Mouse (Mus musculus) stomach, embryonic 16.5 days (tissue): ENCODE results near the gene Tlk1. TPM values are rescaled to one million over a fixed set of nuclear protein-coding genes. Genes with fewer than 3 reads are reported as not detected.
A peak's percentile ranks its signal among the peaks of the same experiment; 100 is the strongest.

Experiments
- ATAC-seq: fragments of 200-750 bp; cut with Nextera tagmentation; 2 replicates; pipeline ENCODE4 v1.8.0; 2017; ENCODE audit warnings: moderate number of reproducible peaks, moderate TSS enrichment; ENCODE audit not compliant: insufficient read depth, low FRiP score
- H3K27ac ChIP-seq: fragments of 300-500 bp; sonication (generic); 2 replicates; pipeline ENCODE4 v1.5.1; 2014; ENCODE audit warnings: low read length
- H3K27me3 ChIP-seq: fragments of 300-500 bp; sonication (generic); 2 replicates; pipeline ENCODE4 v1.6.1; 2014; ENCODE audit warnings: low read length, control low read depth, mixed read lengths; ENCODE audit not compliant: control insufficient read depth, insufficient read depth
- H3K36me3 ChIP-seq: fragments of 300-500 bp; sonication (generic); 2 replicates; pipeline ENCODE4 v1.6.1; 2014; ENCODE audit warnings: low read length; ENCODE audit not compliant: control insufficient read depth, insufficient read depth
- H3K4me1 ChIP-seq: fragments of 300-500 bp; sonication (generic); 2 replicates; pipeline ENCODE4 v1.6.1; 2014; ENCODE audit warnings: low read length, control low read depth, mixed read lengths; ENCODE audit not compliant: control insufficient read depth, insufficient read depth
- H3K4me2 ChIP-seq: fragments of 300-500 bp; sonication (generic); 2 replicates; pipeline ENCODE4 v1.6.1; 2014; ENCODE audit warnings: low read depth, low read length, mixed read lengths
- H3K4me3 ChIP-seq: fragments of 300-500 bp; sonication (generic); replicated peaks from 2 replicates; pipeline ENCODE4 v1.5.1; 2014; ENCODE audit warnings: mild to moderate bottlenecking, low read length
- H3K9ac ChIP-seq: fragments of 300-500 bp; sonication (generic); 2 replicates; pipeline ENCODE4 v1.6.1; 2014; ENCODE audit warnings: low read length
- H3K9me3 ChIP-seq: fragments of 300-500 bp; sonication (generic); replicated peaks from 2 replicates; pipeline ENCODE4 v1.6.1; 2016; ENCODE audit warnings: low read length, control low read depth; ENCODE audit not compliant: control insufficient read depth
- WGBS: fragments of 180-500 bp; shearing (Covaris S2); extraction: QIAGEN DNeasy Blood & Tissue Kit; methylation state at CpG from one replicate; pipeline ENCODE4 v1.1.7; 2014; 5-methylcytosine and 5-hydroxymethylcytosine counted together
- polyA plus RNA-seq: library from polyadenylated mRNA; unstranded; fragments of >200 nt; fragmentation: Nextera tagmentation; extraction: Ambion mirVana; gene quantifications from 2 replicates; pipeline ENCODE4 v1.2.1, GENCODE M21; 2015

Tlk1 gene
- polyA plus RNA-seq = 24.4 and 24.9 TPM in 2 replicates

DNA sequence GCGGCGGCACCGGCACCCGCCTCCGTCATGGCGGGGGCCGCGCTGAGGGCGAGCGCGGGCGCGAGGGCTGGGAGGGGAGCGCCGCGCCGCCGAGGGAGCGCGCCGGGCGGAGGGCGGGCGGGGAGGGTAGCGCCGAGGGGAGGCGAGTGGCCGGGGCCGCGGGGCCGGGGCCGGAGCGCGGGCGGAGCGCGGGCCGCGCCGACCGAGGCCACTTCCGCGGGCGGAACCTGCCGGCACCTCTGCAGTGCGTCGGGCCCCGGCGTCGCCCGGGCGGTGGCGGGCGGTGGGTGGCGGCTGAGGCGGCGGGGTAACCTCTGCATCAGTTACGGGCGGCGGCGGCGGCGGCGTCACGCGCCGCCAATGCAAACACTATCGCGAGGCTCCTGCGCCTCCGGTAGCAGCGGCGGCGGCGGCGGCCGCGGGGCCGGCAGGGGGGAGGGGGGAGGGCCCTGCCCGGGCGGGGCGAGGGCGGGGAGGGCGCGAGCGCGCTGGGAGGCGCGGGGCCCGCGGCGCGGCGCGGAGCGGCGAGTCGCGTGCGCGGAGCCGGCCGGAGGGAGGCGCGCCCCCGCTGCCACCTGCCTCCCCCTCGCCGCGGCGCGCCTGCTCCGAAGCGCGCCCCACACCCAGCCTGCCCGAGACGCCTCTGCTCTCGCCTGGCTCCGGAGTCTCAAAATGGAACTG, at the start of gene Tlk1:
Gene Tlk1 (minus strand): TSS at position 358 of the 681 bp plus-strand sequence.
- Histone ChIP-seq H3K27me3 (no peaks in the 10 kb centered on the region), H3K4me2 (peak within 1 kb of the TSS; percentile 67), H3K9me3 (no peaks in the 10 kb centered on the region), H3K27ac (peak within 1 kb of the TSS; percentile 100), H3K9ac (peak within 1 kb of the TSS; percentile 99), H3K4me3 (peak within 1 kb of the TSS; percentile 91), H3K36me3 (no peaks in the 10 kb centered on the region), H3K4me1 (peaks cover 6% of the 10 kb centered on the region)
- WGBS = under 1% methylated on average over 82 of the region's 118 CpGs
- ATAC-seq = peak; percentile 93

DNA sequence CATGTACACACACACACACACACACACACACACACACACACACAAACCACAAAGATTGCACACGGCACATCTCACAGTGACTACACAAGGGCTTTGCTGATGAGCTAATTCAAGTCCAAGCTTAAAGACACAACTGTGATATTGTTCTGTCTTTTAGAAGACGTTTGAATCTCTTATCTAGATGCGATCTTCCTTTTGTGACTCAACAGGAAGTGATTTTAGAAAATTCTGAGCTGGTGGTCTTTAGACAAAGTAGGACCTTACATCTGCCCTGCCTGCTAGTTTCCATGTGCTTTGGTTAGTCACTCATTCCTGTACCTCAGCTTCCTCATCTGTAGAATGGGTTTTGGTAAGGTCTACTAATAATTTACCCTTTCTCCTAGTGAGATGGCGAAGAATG, 49.6 kb upstream of the Tlk1 start:
- no peak for ATAC-seq
- Histone ChIP-seq H3K27me3 (no peaks in the 10 kb centered on the region), H3K9me3 (no peaks in the 10 kb centered on the region), H3K9ac (no peak overlapping the region), H3K27ac (no peak overlapping the region), H3K4me2 (no peak overlapping the region), H3K36me3 (no peaks in the 10 kb centered on the region), H3K4me3 (no peak overlapping the region), H3K4me1 (no peaks in the 10 kb centered on the region)
- WGBS = 76% methylated on average over 4 of the region's 4 CpGs

DNA sequence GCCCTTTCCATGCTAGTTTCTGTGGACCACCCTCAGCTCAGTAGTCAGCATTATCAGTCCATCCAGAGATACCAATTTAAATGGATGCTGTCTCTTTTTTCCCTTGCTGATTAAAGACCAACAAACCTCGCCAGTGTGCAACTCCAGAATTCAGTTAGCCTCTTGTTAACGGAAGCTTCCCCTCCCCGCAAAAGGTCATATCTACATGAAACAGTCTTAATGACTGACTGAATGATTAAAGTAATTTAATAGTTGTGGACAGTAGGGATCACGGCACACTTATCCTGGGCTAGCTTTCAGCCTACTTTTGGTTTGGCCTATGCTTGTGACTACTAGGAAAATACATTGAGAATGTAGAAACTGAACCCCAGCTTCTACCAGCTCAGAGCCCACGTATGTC, 47.6 kb upstream of the Tlk1 start:
- no peaks in the 10 kb centered on the region for H3K36me3 ChIP-seq
- H3K9me3 ChIP-seq = no peaks in the 10 kb centered on the region
- H3K4me2 ChIP-seq = no peak overlapping the region
- H3K27me3 ChIP-seq = no peaks in the 10 kb centered on the region
- no peak overlapping the region for H3K4me3 ChIP-seq
- no peak for ATAC-seq
- no peak overlapping the region for H3K27ac ChIP-seq
- no peaks in the 10 kb centered on the region for H3K4me1 ChIP-seq
- WGBS = 73% methylated on average over 5 of the region's 5 CpGs
- no peak overlapping the region for H3K9ac ChIP-seq

DNA sequence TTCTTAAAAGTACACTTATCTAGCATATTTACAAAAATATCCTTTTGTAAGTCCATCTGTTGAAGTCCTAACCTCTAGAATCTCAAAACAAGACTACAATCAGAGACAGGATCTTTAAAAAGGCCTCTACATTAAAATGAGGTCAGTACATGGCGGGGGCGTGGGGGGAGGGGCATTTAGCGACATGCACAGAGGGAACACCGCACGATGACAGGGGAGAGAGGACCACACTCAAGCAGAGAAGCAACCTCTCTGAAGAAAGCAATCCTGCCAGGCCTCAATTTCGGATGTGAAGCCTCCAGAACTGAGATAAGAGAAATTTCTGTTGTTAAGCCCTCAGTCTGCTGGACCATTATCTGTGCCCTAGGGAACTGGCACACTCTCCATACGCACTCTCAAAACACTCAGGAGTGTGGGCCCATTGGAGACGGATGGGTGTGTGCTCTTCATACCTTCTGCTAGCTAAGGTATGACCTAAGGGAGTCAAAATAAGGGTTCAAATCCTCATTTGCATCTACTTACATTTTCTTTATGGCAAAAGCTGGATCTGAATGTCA, 46.0 kb upstream of the Tlk1 start:
- 60% methylated on average over 8 of the region's 8 CpGs for WGBS
- ATAC-seq = no peak

DNA sequence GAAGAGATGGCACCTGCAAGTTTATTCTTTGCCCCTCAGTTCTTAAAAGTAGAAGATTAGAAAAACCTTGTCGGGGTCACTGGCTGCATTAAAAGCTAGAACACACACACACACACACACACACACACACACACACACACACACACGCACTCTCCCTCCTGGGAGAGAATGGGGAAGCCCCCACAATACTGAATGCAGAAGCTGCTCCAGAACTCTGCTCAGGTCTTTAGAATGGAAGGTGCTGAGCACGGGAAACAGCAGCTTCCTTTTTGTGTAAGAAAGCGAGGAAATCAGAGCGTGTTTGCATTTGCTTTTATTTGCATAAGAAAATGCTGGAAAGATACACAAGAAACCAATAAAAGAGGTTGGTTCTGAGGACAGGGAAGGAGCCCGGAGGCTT, 45.3 kb upstream of the Tlk1 start:
- 45% methylated on average over 6 of the region's 6 CpGs for WGBS
- Histone ChIP-seq H3K36me3 (no peaks in the 10 kb centered on the region), H3K9me3 (no peaks in the 10 kb centered on the region), H3K27ac (no peak overlapping the region), H3K4me3 (no peak overlapping the region), H3K4me1 (no peaks in the 10 kb centered on the region), H3K9ac (no peak overlapping the region), H3K27me3 (no peaks in the 10 kb centered on the region), H3K4me2 (no peak overlapping the region)
- no peak for ATAC-seq

More for the DNA sequence above, 46.0 kb upstream of the Tlk1 start:
- H3K36me3 ChIP-seq = no peaks in the 10 kb centered on the region
- H3K9me3 ChIP-seq = no peaks in the 10 kb centered on the region
- no peak overlapping the region for H3K4me2 ChIP-seq
- no peak overlapping the region for H3K27ac ChIP-seq
- no peak overlapping the region for H3K4me3 ChIP-seq
- no peaks in the 10 kb centered on the region for H3K27me3 ChIP-seq
- H3K9ac ChIP-seq = no peak overlapping the region
- no peaks in the 10 kb centered on the region for H3K4me1 ChIP-seq

DNA sequence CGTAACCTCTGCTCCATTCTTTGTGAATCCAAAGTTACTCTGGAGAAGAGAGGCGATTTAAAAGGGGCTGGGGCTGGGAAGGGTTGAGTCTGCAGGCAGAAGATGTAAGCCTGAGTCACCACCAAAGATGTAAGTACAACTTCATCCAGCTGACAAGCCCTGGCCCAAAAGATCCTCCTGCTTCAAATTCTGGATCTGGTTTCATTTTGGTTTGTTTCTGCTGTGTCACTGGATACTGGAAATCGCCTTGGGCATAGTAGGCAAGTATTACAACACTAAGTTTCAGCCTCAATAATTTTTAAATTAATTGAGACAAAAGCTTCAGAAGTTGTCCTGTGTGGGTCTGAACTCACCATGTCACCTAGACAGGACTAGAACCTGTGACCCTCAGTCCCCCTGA, 43.6 kb upstream of the Tlk1 start:
- Histone ChIP-seq H3K4me2 (no peak overlapping the region), H3K9ac (no peak overlapping the region), H3K4me3 (no peak overlapping the region), H3K36me3 (no peaks in the 10 kb centered on the region), H3K9me3 (no peaks in the 10 kb centered on the region), H3K4me1 (no peaks in the 10 kb centered on the region), H3K27me3 (no peaks in the 10 kb centered on the region), H3K27ac (no peak overlapping the region)
- 87% methylated on average over 3 of the region's 3 CpGs for WGBS
- no peak for ATAC-seq

DNA sequence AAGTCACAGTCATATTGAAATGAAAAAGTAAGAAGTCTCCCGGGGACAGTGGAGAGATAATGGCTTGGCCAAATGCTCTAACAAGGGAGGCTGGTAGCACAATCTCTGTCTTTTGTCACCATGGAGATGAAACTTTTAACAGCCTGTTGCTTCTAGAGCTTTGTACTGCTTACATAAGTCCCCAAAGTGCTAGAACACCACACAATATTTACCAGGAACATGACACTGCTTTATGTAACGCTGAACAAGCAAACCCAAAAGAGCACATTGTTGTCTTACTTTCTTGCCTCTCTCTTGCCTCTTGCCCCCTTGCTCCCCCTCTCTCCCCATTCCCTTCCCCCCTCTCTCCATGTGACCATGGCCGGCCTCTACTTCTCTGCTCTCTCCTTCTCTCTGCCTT, 41.7 kb upstream of the Tlk1 start:
- Histone ChIP-seq H3K4me3 (no peak overlapping the region), H3K4me1 (no peaks in the 10 kb centered on the region), H3K27me3 (no peaks in the 10 kb centered on the region), H3K36me3 (no peaks in the 10 kb centered on the region), H3K4me2 (no peak overlapping the region), H3K27ac (no peak overlapping the region), H3K9ac (no peak overlapping the region), H3K9me3 (no peaks in the 10 kb centered on the region)
- ATAC-seq = no peak
- 78% methylated on average over 3 of the region's 3 CpGs for WGBS

DNA sequence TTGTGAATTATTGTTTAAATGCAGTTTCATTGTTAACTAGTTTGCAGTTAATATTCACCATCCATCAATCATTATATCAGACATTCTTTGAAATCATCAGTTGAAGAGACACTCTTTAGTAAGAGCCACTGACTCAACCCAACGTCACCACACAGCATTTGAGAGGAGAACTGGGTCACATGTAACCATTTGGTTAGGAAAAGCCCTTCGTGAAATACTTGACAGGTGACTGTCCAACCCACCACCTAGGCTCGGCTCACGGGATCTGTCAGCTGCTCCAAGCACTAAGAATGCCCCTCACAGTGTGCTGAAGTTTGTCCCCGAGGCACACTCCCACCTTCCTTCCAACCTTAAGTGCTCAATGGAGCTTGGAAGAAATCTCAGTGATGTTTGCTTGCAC, 37.4 kb upstream of the Tlk1 start:
- no peak overlapping the region for H3K4me2 ChIP-seq
- no peak for ATAC-seq
- H3K36me3 ChIP-seq = no peaks in the 10 kb centered on the region
- 73% methylated on average over 5 of the region's 5 CpGs for WGBS
- H3K4me1 ChIP-seq = no peaks in the 10 kb centered on the region
- H3K27ac ChIP-seq = no peak overlapping the region
- H3K9ac ChIP-seq = no peak overlapping the region
- H3K9me3 ChIP-seq = no peaks in the 10 kb centered on the region
- no peaks in the 10 kb centered on the region for H3K27me3 ChIP-seq
- no peak overlapping the region for H3K4me3 ChIP-seq

DNA sequence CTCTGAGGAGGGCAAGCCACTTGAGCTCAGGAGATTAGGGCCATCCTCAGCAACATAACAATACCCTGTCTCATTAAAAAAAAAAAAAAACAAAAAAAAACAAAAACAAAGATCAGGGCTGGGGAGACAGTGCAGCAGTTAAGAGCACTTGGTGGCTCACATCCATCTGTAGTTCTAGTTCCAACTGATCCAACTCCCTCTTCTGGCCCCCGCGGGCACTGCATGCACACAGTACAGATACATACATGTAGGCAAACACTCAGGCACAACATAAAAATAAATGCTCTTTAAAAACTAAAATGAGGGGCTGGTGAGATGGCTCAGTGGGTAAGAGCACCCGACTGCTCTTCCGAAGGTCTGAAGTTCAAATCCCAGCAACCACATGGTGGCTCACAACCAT, 34.2 kb upstream of the Tlk1 start:
- no peaks in the 10 kb centered on the region for H3K9me3 ChIP-seq
- H3K4me3 ChIP-seq = no peak overlapping the region
- H3K27me3 ChIP-seq = no peaks in the 10 kb centered on the region
- no peak overlapping the region for H3K9ac ChIP-seq
- no peak overlapping the region for H3K4me2 ChIP-seq
- H3K4me1 ChIP-seq = no peaks in the 10 kb centered on the region
- 93% methylated on average over 4 of the region's 4 CpGs for WGBS
- no peak overlapping the region for H3K27ac ChIP-seq
- ATAC-seq = no peak
- H3K36me3 ChIP-seq = no peaks in the 10 kb centered on the region
